Mouse (Mus musculus) MEL (cell line): ENCODE results near the gene Padi2.

Experiments used
- CTCF ChIP-seq, 3 experiments: IDR thresholded peaks in 2 of 3; conservative IDR thresholded peaks in 1 of 3; 2 replicates each; pipeline ENCODE4 v1.5.1; 2011 to 2012; ENCODE audit warnings: low read length in 3 of 3, low read depth in 2 of 3, mild to moderate bottlenecking in 2 of 3, improper control_type of control experiment in 1 of 3, inconsistent platforms in 1 of 3, mixed read lengths in 1 of 3, moderate library complexity in 1 of 3; ENCODE audit not compliant: control insufficient read depth in 1 of 3, insufficient read depth in 1 of 3, poor library complexity in 1 of 3, severe bottlenecking in 1 of 3
- EP300 ChIP-seq, 2 experiments: IDR thresholded peaks; 2 replicates each; pipeline ENCODE4 v1.6.1; 2011; ENCODE audit warnings: improper control_type of control experiment in 2 of 2, low read length in 2 of 2, low read depth in 1 of 2, mild to moderate bottlenecking in 1 of 2
- GABPA ChIP-seq: IDR thresholded peaks from 2 replicates; pipeline ENCODE4 v1.6.1; 2012; ENCODE audit warnings: low read depth, mild to moderate bottlenecking, inconsistent platforms, low read length, improper control_type of control experiment, moderate library complexity
- POLR2A ChIP-seq, 2 experiments: IDR thresholded peaks; 2 replicates each; pipeline ENCODE4 v1.6.1; 2011 to 2012; ENCODE audit warnings: low read length in 2 of 2, mild to moderate bottlenecking in 2 of 2, control low read depth in 1 of 2, improper control_type of control experiment in 1 of 2, low read depth in 1 of 2, moderate library complexity in 1 of 2; ENCODE audit not compliant: control insufficient read depth in 1 of 2, insufficient read depth in 1 of 2, poor library complexity in 1 of 2
- USF1 ChIP-seq: IDR thresholded peaks from 2 replicates; pipeline ENCODE4 v1.6.1; 2014; ENCODE audit warnings: low read depth, mild to moderate bottlenecking, inconsistent platforms, low read length, improper control_type of control experiment, moderate library complexity
- ZC3H11A ChIP-seq: IDR thresholded peaks from 2 replicates; pipeline ENCODE4 v1.6.1; 2012; ENCODE audit warnings: low read depth, mild to moderate bottlenecking, inconsistent platforms, low read length, improper control_type of control experiment

DNA sequence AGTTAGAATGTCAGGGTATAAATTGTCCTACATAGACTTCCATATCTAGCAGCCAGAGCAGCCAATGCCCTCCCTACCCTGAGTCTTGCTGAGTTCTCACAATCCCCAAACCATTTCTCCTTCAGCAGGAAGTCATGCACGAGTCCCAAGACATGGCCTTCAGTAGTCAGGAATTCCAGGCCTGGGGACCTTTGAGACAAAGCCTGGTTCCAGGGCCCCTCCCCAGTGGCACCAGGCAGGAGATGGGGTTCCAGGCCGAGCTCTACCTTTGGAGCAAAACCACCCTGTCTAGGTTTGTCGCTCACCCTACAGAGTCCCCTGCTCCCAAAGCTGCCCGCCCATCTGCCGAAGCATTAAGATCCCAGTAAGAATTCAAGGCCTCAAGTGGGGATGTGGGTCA lies 10.2 kb downstream of the Padi2 start:
- TF ChIP-seq ZC3H11A: no peak
- TF ChIP-seq EP300 (IDR thresholded peaks at IDR 0.05; ENCODE audit: low read depth in 1 of 2, low read length in 2 of 2): no peak
- TF ChIP-seq POLR2A (IDR thresholded peaks at IDR 0.05; ENCODE audit: control insufficient read depth in 1 of 2, insufficient read depth in 1 of 2, low read depth in 1 of 2, low read length in 2 of 2, poor library complexity in 1 of 2): no peak
- no peak for TF ChIP-seq GABPA
- TF ChIP-seq USF1: no peak
- TF ChIP-seq CTCF (IDR thresholded peaks at IDR 0.05 in 2 of 3, conservative IDR thresholded peaks at IDR 0.05 in 1 of 3; ENCODE audit: control insufficient read depth in 1 of 3, insufficient read depth in 1 of 3, low read depth in 2 of 3, low read length in 3 of 3, poor library complexity in 1 of 3, severe bottlenecking in 1 of 3): no peak
